Mouse (Mus musculus) ES-E14 (cell line): ENCODE results near the gene Cep85l. TPM values are rescaled to one million over a fixed set of nuclear protein-coding genes. Genes with fewer than 3 reads are reported as not detected.

Source experiments
- DNase-seq: peaks from one replicate; pipeline ENCODE4 v3.0.0-alpha.2; 2013; ENCODE audit warnings: low read depth, low spot score
- H3K27ac ChIP-seq: 2 replicates; pipeline ENCODE4 v1.5.1; 2012; ENCODE audit warnings: low read depth, mild to moderate bottlenecking, low read length, moderate library complexity, mixed read lengths; ENCODE audit not compliant: poor library complexity, insufficient read depth, severe bottlenecking
- H3K36me3 ChIP-seq: 2 replicates; pipeline ENCODE4 v1.6.1; 2012; ENCODE audit warnings: mild to moderate bottlenecking, low read length, moderate library complexity, mixed read lengths; ENCODE audit not compliant: control insufficient read depth, poor library complexity, insufficient read depth, severe bottlenecking
- H3K4me1 ChIP-seq, 2 experiments: fragments of 150-350 bp in 1 of 2; sonication (generic) in 1 of 2; 2 replicates each; pipeline ENCODE4 v1.6.1; 2012; ENCODE audit warnings: low read length in 2 of 2, mild to moderate bottlenecking in 1 of 2, mixed read lengths in 1 of 2; ENCODE audit not compliant: control insufficient read depth in 2 of 2, insufficient read depth in 2 of 2, poor library complexity in 1 of 2
- H3K4me3 ChIP-seq, 2 experiments: fragments of 150-350 bp in 1 of 2; sonication (generic) in 1 of 2; 2 replicates each; pipeline ENCODE4 v1.5.1; 2012; ENCODE audit warnings: low read length in 2 of 2, low read depth in 1 of 2, mild to moderate bottlenecking in 1 of 2, mixed read lengths in 1 of 2; ENCODE audit not compliant: insufficient read depth in 1 of 2, poor library complexity in 1 of 2, severe bottlenecking in 1 of 2
- H3K9ac ChIP-seq: 2 replicates; pipeline ENCODE4 v1.6.1; 2012; ENCODE audit warnings: low read depth, mild to moderate bottlenecking, low read length, mixed read lengths; ENCODE audit not compliant: poor library complexity, insufficient read depth, severe bottlenecking
- H3K9me3 ChIP-seq: fragments of 150-350 bp; sonication (generic); 2 replicates; pipeline ENCODE4 v1.6.1; 2012; ENCODE audit warnings: low read depth, mild to moderate bottlenecking, low read length; ENCODE audit not compliant: control insufficient read depth, insufficient read depth
- CHD2 ChIP-seq: IDR thresholded peaks from 2 replicates; pipeline ENCODE4 v1.6.1; 2014; ENCODE audit warnings: mild to moderate bottlenecking, low read depth, low read length, inconsistent platforms
- HCFC1 ChIP-seq: IDR thresholded peaks from 2 replicates; pipeline ENCODE4 v1.6.1; 2012; ENCODE audit warnings: low read length, inconsistent platforms, borderline replicate concordance; ENCODE audit not compliant: insufficient read depth
- MAFK ChIP-seq: IDR thresholded peaks from 2 replicates; pipeline ENCODE4 v1.6.1; 2014; ENCODE audit warnings: mild to moderate bottlenecking, low read depth, low read length, inconsistent platforms; ENCODE audit not compliant: insufficient read depth
- ZC3H11A ChIP-seq: IDR thresholded peaks from 2 replicates; pipeline ENCODE4 v1.6.1; 2012; ENCODE audit warnings: low read depth, mild to moderate bottlenecking, inconsistent platforms, low read length, borderline replicate concordance
- ZNF384 ChIP-seq: IDR thresholded peaks from 2 replicates; pipeline ENCODE4 v1.6.1; 2012; ENCODE audit warnings: low read depth, low read length, inconsistent platforms
- in situ Hi-C, 2 experiments: fragments of 600-800 bp; cut with MboI; formaldehyde crosslinking; loops; one replicate each; pipeline ENCODE4 v1.15.1; 2025; ENCODE audit warnings: low sequenced_read_pairs in 2 of 2, inconsistent platforms in 1 of 2; ENCODE audit not compliant: unreplicated experiment in 2 of 2
- total RNA-seq: library from RNA; depleted of rRNA; stranded (reverse); fragments of 300-350 nt; gene quantifications from 2 replicates; pipeline ENCODE4 v1.2.3, GENCODE M21; 2012

Cep85l gene
- total RNA-seq, 1 experiment: 3.6 TPM

DNA sequence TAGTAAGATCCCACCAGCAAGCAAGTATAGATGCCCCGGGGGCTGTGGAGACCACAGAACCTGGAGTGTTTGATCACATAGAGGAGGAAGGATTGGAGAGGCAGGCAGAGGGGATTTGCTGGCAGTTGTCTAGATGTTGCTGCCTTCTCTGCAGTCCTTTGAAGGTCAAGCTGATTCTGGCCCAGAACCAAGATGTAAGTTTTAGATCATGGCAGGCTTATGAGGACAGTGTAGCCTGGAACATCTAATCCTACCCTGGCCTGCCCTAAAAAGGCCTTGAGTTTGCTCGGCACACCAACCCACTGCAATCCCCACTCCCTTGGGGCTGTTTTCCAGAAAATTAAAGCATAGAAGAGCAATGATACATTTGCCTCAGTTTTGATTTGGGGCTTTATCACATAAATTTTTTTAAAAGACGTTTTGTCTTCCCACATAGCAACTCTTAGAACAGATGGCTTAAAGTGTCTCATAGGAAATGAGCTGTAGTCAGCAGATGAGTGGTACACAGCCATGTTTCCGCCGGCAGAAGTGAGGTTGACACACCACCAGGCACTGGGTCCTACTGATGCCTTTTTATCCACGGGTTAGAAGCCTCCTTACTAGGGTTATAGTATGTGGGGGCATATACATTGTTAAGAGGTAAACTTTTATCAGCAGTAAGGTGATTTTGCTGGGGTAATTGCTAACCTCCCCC is 8.6 kb upstream of the Cep85l start:
- Histone ChIP-seq H3K27ac (no peak overlapping the region), H3K9me3 (no peaks in the 10 kb centered on the region), H3K4me3 (no peak overlapping the region), H3K4me1 (no peaks in the 10 kb centered on the region), H3K9ac (no peak overlapping the region), H3K36me3 (no peaks in the 10 kb centered on the region)
- no peak for TF ChIP-seq ZNF384
- TF ChIP-seq ZC3H11A: no peak
- no peak for TF ChIP-seq MAFK
- no peak for TF ChIP-seq CHD2
- no peak for TF ChIP-seq HCFC1
- DNase-seq: no peak
- in situ Hi-C loops: no loop called here

DNA sequence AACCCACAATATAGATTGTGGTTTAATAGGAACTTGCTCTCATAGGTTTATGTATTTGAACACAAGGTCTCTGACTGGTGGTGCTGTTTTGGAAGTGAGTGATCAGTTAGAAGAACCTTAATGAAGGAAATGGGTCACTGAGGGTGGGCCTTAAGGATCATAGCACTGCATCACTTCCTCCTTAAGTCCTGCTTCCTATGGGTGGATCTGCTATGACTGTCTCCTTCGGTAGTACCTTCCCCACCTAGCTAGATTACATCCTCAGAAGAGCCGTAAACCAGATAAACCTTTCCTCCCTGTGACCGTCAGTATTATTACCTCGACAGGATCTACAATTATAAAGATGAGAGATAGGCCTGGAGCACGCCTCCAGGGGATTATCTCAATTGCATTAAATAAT is 5.7 kb upstream of the Cep85l start:
- H3K27ac ChIP-seq: no peak overlapping the region
- H3K4me1 ChIP-seq: no peaks in the 10 kb centered on the region
- no peak for DNase-seq
- in situ Hi-C loops: no loop called here
- H3K9me3 ChIP-seq: no peaks in the 10 kb centered on the region
- H3K9ac ChIP-seq: no peak overlapping the region
- no peaks in the 10 kb centered on the region for H3K36me3 ChIP-seq
- no peak for TF ChIP-seq ZC3H11A
- TF ChIP-seq HCFC1: no peak
- no peak for TF ChIP-seq ZNF384
- no peak for TF ChIP-seq CHD2
- TF ChIP-seq MAFK: no peak
- H3K4me3 ChIP-seq: no peak overlapping the region

DNA sequence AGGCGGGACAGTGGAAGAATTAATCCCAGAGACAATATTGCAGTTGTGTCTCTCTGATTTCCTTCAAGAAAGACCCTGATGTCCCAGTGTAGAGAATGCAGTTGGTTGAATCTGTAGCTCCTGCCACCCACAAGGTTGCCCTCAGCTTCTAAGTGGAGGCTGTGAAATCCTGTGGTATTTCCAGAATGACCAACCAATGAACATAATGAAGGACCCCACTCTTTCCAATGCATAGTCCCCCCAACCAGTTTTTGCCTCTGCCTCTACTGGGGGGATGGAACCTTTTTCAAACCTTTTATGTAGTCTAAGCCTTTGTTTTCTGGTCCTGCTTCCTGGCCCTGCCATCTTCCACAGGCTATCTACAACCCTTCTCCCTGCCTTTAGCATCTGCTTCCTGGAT is 5.1 kb upstream of the Cep85l start:
- Histone ChIP-seq H3K36me3 (no peaks in the 10 kb centered on the region), H3K4me1 (no peaks in the 10 kb centered on the region), H3K9me3 (no peaks in the 10 kb centered on the region), H3K27ac (no peak overlapping the region), H3K4me3 (no peak overlapping the region), H3K9ac (no peak overlapping the region)
- TF ChIP-seq ZC3H11A: no peak
- TF ChIP-seq HCFC1: no peak
- TF ChIP-seq ZNF384: no peak
- no peak for TF ChIP-seq CHD2
- no peak for TF ChIP-seq MAFK
- no peak for DNase-seq
- in situ Hi-C loops: no loop called here

DNA sequence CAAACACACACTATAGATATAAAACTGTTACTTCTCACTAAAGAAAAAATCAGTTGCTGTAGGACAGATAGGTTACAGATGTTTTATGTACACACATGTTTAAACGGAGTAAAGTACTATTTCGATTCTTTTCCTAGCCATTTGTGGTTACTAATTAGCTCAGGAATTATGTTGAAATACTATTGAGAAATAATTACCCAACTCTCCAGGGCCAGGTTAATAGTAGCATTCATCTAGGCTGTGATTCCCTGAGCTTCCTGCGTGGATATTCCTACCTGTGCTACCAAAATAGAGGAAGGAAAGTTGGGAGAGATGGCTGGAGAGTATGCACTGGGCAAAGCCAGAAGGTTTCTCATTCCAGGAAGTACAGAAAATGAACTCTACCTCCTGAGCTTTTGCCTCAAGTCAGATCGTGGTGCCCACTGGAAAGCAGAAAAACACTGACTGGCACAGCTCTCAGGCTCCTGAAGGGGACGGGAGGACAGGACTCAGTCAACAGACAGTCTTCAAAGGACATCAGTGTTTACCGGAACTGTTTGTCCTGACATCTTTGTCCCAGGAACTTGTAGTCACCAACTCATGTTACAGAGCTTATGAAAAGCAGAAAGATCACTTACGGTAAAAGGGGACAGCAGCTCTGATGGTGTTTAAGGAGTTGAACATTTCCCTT is 3.1 kb upstream of the Cep85l start:
- no peak for DNase-seq
- no peak overlapping the region for H3K9ac ChIP-seq
- H3K9me3 ChIP-seq: no peaks in the 10 kb centered on the region
- no peak overlapping the region for H3K27ac ChIP-seq
- TF ChIP-seq CHD2 (no peak), MAFK (no peak), ZC3H11A (no peak), ZNF384 (no peak), HCFC1 (no peak)
- H3K4me3 ChIP-seq: no peak overlapping the region
- H3K36me3 ChIP-seq: no peaks in the 10 kb centered on the region
- in situ Hi-C loops: no loop called here
- no peaks in the 10 kb centered on the region for H3K4me1 ChIP-seq
